Comparison of ENCODE assay signal across 8 mouse cellular contexts in genomic region chr5:123377120-123377955, GRCm38 (mm10). TPM values are rescaled to one million over a fixed set of nuclear protein-coding genes. Genes with fewer than 3 reads are reported as not detected.
DNase-seq lines count a peak whose midpoint lies in the region; ATAC-seq and TF ChIP-seq lines count a peak whose summit lies in the region.

No protein-coding gene starts in this region.

- H3K9me3 ChIP-seq in hindbrain, embryonic 10.5 days = no peaks in the 10 kb centered on the region
- H3K9me3 ChIP-seq in hindbrain, embryonic 12.5 days (replicated peaks) = no peaks in the 10 kb centered on the region
- no peaks in the 10 kb centered on the region for H3K9me3 ChIP-seq in forebrain, embryonic 14.5 days (replicated peaks; ENCODE audit: control insufficient read depth, low read length)

- intact Hi-C loops in heart, postnatal 25 days (cut with DNase I) = loop anchor here (1.0 to 2.0 kb wide), 2 partner anchors 59 to 121 kb away; no protein-coding TSS in a partner anchor

- H3K27ac ChIP-seq in hindbrain, embryonic 10.5 days = no peak overlapping the region; the same call in 1 of the 2 replicates
- no peak overlapping the region for H3K27ac ChIP-seq in hindbrain, embryonic 12.5 days
- no peak overlapping the region for H3K27ac ChIP-seq in forebrain, embryonic 14.5 days (ENCODE audit: low read depth, low read length)
- H3K27ac ChIP-seq in small intestine, adult 2 months (ENCODE audit: insufficient read depth, low read depth, low read length) = peak overlapping the region; percentile 32

- 70% methylated on average over 15 of the region's 15 CpGs for WGBS in hindbrain, embryonic 10.5 days
- 73% methylated on average over 15 of the region's 15 CpGs for WGBS in hindbrain, embryonic 12.5 days
- WGBS in forebrain, embryonic 14.5 days = 68% methylated on average over 15 of the region's 15 CpGs
- 50% methylated on average over 15 of the region's 15 CpGs for WGBS in small intestine, adult 2 months

- no peaks in the 10 kb centered on the region; the same call in 1 of the 2 replicates for H3K27me3 ChIP-seq in hindbrain, embryonic 10.5 days (ENCODE audit: insufficient read depth, poor library complexity, severe bottlenecking)
- H3K27me3 ChIP-seq in hindbrain, embryonic 12.5 days = no peaks in the 10 kb centered on the region
- H3K27me3 ChIP-seq in forebrain, embryonic 14.5 days (replicated peaks; ENCODE audit: control insufficient read depth, insufficient read depth, low read length) = no peaks in the 10 kb centered on the region
- H3K27me3 ChIP-seq in small intestine, adult 2 months (ENCODE audit: control insufficient read depth, insufficient read depth, low read length) = no peaks in the 10 kb centered on the region

- H3K4me1 ChIP-seq in hindbrain, embryonic 10.5 days (replicated peaks) = peaks cover 21% of the 10 kb centered on the region
- H3K4me1 ChIP-seq in hindbrain, embryonic 12.5 days = peaks cover 8% of the 10 kb centered on the region; the same call in 1 of the 2 replicates
- H3K4me1 ChIP-seq in forebrain, embryonic 14.5 days (ENCODE audit: control insufficient read depth, insufficient read depth, low read length) = no peaks in the 10 kb centered on the region
- peaks cover 5% of the 10 kb centered on the region; the same call in 1 of the 2 replicates for H3K4me1 ChIP-seq in small intestine, adult 2 months (ENCODE audit: control insufficient read depth, insufficient read depth, insufficient read length, low read length)

- no peak for ATAC-seq in hindbrain, embryonic 12.5 days (ENCODE audit: low FRiP score)
- no peak for ATAC-seq in forebrain, embryonic 14.5 days

- no peak overlapping the region for H3K4me2 ChIP-seq in hindbrain, embryonic 12.5 days (replicated peaks)
- H3K4me2 ChIP-seq in forebrain, embryonic 14.5 days (ENCODE audit: low read length) = no peak overlapping the region

- H3K9ac ChIP-seq in hindbrain, embryonic 12.5 days = no peak overlapping the region
- H3K9ac ChIP-seq in forebrain, embryonic 14.5 days (ENCODE audit: low read length) = no peak overlapping the region

- H3K36me3 ChIP-seq in hindbrain, embryonic 10.5 days = peaks cover 40% of the 10 kb centered on the region
- peaks cover 26% of the 10 kb centered on the region for H3K36me3 ChIP-seq in hindbrain, embryonic 12.5 days
- peaks cover 28% of the 10 kb centered on the region for H3K36me3 ChIP-seq in forebrain, embryonic 14.5 days (ENCODE audit: control insufficient read depth, insufficient read depth, low read length)
- H3K36me3 ChIP-seq in small intestine, adult 2 months (ENCODE audit: control insufficient read depth, insufficient read depth, low read length) = 0 out of 2 replicates have a peak, but pooled peaks cover 2% of the 10 kb centered on the region

- no peak for TF ChIP-seq POLR2A in small intestine, adult 2 months (IDR thresholded peaks at IDR 0.05; ENCODE audit: low read depth, low read length)

- DNase-seq in hindbrain, embryonic 10.5 days (ENCODE audit: low spot score) = peak; percentile 73
- DNase-seq in c-Kit-positive CD71-positive TER-119-positive erythroid progenitor cells, embryonic 14.5 days (ENCODE audit: low spot score) = peak; percentile 65
- peak; percentile 70 for DNase-seq in forebrain, embryonic 14.5 days (ENCODE audit: low spot score)
- peak; percentile 42 for DNase-seq in heart, postnatal 25 days (ENCODE audit: low spot score)
- DNase-seq in layer of hippocampus, adult 9-10 months (ENCODE audit: low spot score) = peak; percentile 80
- DNase-seq in lung, postnatal 10 days = peak; percentile 90

- TF ChIP-seq CTCF in small intestine, adult 2 months (IDR thresholded peaks at IDR 0.05; ENCODE audit: extremely low read depth, insufficient read length, insufficient replicate concordance, low read depth, low read length) = peak; percentile 69; the same call in 1 of the 2 replicates

- H3K4me3 ChIP-seq in hindbrain, embryonic 10.5 days = no peak overlapping the region
- H3K4me3 ChIP-seq in hindbrain, embryonic 12.5 days = no peak overlapping the region
- H3K4me3 ChIP-seq in forebrain, embryonic 14.5 days (ENCODE audit: low read depth, low read length) = no peak overlapping the region
- H3K4me3 ChIP-seq in small intestine, adult 2 months (ENCODE audit: low read depth, low read length) = no peak overlapping the region

RNA-seq across cellular contexts. Expression of gene Mlxip, which starts 17.3 kb away (rescaled TPM):
- polyA plus RNA-seq in hindbrain, embryonic 10.5 days (2016; fragmentation: Nextera tagmentation; extraction: Ambion mirVana) = 18.0 and 18.8 TPM in 2 replicates
- polyA plus RNA-seq in hindbrain, embryonic 12.5 days (2016; fragmentation: Nextera tagmentation; extraction: Ambion mirVana) = 20.7 and 21.6 TPM in 2 replicates
- polyA plus RNA-seq in forebrain, embryonic 14.5 days (2014; fragmentation: Nextera tagmentation; extraction: Ambion mirVana) = 11.5 and 15.2 TPM in 2 replicates
- 10 to 100 TPM; 23.0 to 25.7 TPM for total RNA-seq in heart, postnatal 25 days (2021)
- polyA plus RNA-seq in small intestine, adult 2 months (2012; rRNA removed) = 25.3 and 39.7 TPM in 2 replicates

RNA-seq across cellular contexts. Expression of gene Bcl7a, which starts 33.7 kb away (rescaled TPM):
- 42.9 and 48.0 TPM in 2 replicates for polyA plus RNA-seq in hindbrain, embryonic 10.5 days (2016; fragmentation: Nextera tagmentation; extraction: Ambion mirVana)
- polyA plus RNA-seq in hindbrain, embryonic 12.5 days (2016; fragmentation: Nextera tagmentation; extraction: Ambion mirVana) = 56.6 and 59.9 TPM in 2 replicates
- polyA plus RNA-seq in forebrain, embryonic 14.5 days (2014; fragmentation: Nextera tagmentation; extraction: Ambion mirVana) = 71.6 and 78.2 TPM in 2 replicates
- 1 to 10 TPM; 8.6 to 9.5 TPM for total RNA-seq in heart, postnatal 25 days (2021)
- 2.1 and 2.8 TPM in 2 replicates for polyA plus RNA-seq in small intestine, adult 2 months (2012; rRNA removed)

Comparison
In these comparisons a context has a peak if more than half of its experiments do, and no peak if none do; other contexts are left out.
1. RNA of gene Bcl7a, which starts 33.7 kb away (polyA plus RNA-seq): 71.6 to 78.2 TPM in forebrain, embryonic 14.5 days, 56.6 to 59.9 TPM in hindbrain, embryonic 12.5 days and 42.9 to 48.0 TPM in hindbrain, embryonic 10.5 days; 2.1 to 2.8 TPM in small intestine, adult 2 months; every median in the first group is over 10 times any median in the second.
2. Peak in every context shown above with its lines, with median percentiles within 50 percentile points of each other: DNase-seq.